36 mouse cellular contexts compared by ENCODE assay signal in the genomic region with DNA sequence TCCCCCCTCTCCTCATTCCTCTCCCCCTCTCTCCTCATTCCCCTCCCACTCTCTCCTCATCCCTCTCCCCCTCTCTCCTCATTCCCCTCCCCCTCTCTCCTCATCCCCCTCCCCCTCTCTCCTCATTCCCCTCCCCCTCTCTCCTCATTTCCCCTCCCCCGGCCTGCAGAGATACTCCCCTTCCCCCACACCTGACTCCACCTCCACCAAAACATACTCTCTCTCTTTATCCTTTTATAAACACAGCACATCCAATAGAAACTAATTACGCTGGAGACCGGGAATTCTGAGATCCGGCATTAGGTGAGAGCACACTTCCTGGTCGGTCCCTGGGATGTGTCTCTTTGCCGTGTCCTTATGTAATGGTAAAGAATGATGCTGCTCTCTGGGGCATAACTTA. TPM values are rescaled to one million over a fixed set of nuclear protein-coding genes. Genes with fewer than 3 reads are reported as not detected.
"Had no signal": no experiment of that assay in that cellular context is flagged by ENCODE, and none has a peak within 500 bp of the region (broad histone marks: within the 10 kb centered on the region; RNA-seq: fewer than 3 reads in every experiment).

No protein-coding gene starts in this region.

- H3K27ac ChIP-seq: gastrocnemius, adult 2 months; heart, embryonic 10.5 days; hindbrain, embryonic 10.5 days; hindbrain, embryonic 12.5 days; hindbrain, embryonic 14.5 days; layer of hippocampus, adult 2 months; left cerebral cortex, adult 2 months; limb, embryonic 13.5 days; limb, embryonic 15.5 days; liver, embryonic 12.5 days; liver, embryonic 14.5 days had no signal

- H3K9ac ChIP-seq: heart, embryonic 12.5 days; hindbrain, embryonic 12.5 days; hindbrain, embryonic 14.5 days; limb, embryonic 13.5 days; limb, embryonic 15.5 days; liver, embryonic 12.5 days; liver, embryonic 14.5 days had no signal

- H3K4me1 ChIP-seq: hindbrain, embryonic 12.5 days; liver, embryonic 12.5 days had no signal

- H3K4me3 ChIP-seq: gastrocnemius, adult 2 months; heart, embryonic 10.5 days; heart, embryonic 12.5 days; hindbrain, embryonic 10.5 days; hindbrain, embryonic 12.5 days; layer of hippocampus, adult 2 months; left cerebral cortex, adult 2 months; limb, embryonic 13.5 days; limb, embryonic 15.5 days; liver, embryonic 12.5 days had no signal

- H3K9me3 ChIP-seq: heart, embryonic 10.5 days; heart, embryonic 12.5 days; hindbrain, embryonic 10.5 days; hindbrain, embryonic 12.5 days; limb, embryonic 13.5 days; limb, embryonic 15.5 days; liver, embryonic 12.5 days had no signal

- H3K27me3 ChIP-seq: heart, embryonic 12.5 days; hindbrain, embryonic 12.5 days; limb, embryonic 13.5 days; limb, embryonic 15.5 days; liver, embryonic 12.5 days had no signal

- DNase-seq: gastrocnemius, adult 2 months; gastrocnemius, postnatal 10 days; gastrocnemius, postnatal 25 days; heart, postnatal 10 days; heart, postnatal 4 days; kidney, postnatal 10 days; kidney, postnatal 4 days; left cerebral cortex, postnatal 4 days had no signal

- H3K36me3 ChIP-seq: heart, embryonic 10.5 days; heart, embryonic 12.5 days; hindbrain, embryonic 10.5 days; hindbrain, embryonic 12.5 days; limb, embryonic 13.5 days; limb, embryonic 15.5 days; liver, embryonic 12.5 days had no signal

RNA-seq across cellular contexts. Expression of gene H2al2a, which starts 54.8 kb away (rescaled TPM):
- total RNA-seq: gastrocnemius, adult 2 months; gastrocnemius, postnatal 10 days; gastrocnemius, postnatal 25 days; gastrocnemius, postnatal 4 days; granulocyte monocyte progenitor cell, adult 5-6 weeks; heart, adult 8-10 months; heart, postnatal 10 days; heart, postnatal 25 days; heart, postnatal 4 days; layer of hippocampus, adult 2 months; layer of hippocampus, postnatal 10 days; layer of hippocampus, postnatal 25 days; left cerebral cortex, adult 2 months; left cerebral cortex, postnatal 14 days; left cerebral cortex, postnatal 4 days; liver, adult 2 months had no signal
- polyA plus RNA-seq: heart, embryonic 10.5 days; heart, embryonic 12.5 days; heart, embryonic 14.5 days; heart, embryonic 16.5 days; hindbrain, embryonic 10.5 days; hindbrain, embryonic 12.5 days; hindbrain, embryonic 14.5 days; hindbrain, embryonic 16.5 days; intestine, embryonic 14.5 days; intestine, postnatal 0 days; kidney, embryonic 14.5 days; kidney, embryonic 16.5 days; limb, embryonic 11.5 days; limb, embryonic 13.5 days; limb, embryonic 15.5 days; liver, adult 2 months; liver, embryonic 12.5 days; liver, embryonic 14.5 days; liver, embryonic 16.5 days had no signal
